Mouse (Mus musculus) common myeloid progenitor, adult 5-6 weeks (primary cell): ENCODE measurements around the gene Cinp. TPM values are rescaled to one million over a fixed set of nuclear protein-coding genes. Genes with fewer than 3 reads are reported as not detected.
"Not testable (repeated sequence)": the region's sequence is repeated elsewhere in the genome, so short reads cannot be mapped to it uniquely, and the experiment has no call there.

Source experiments
- ATAC-seq: replicated peaks from 2 replicates; pipeline ENCODE4 v1.8.0; 2016; ENCODE audit warnings: low read depth, mild to moderate bottlenecking, moderate TSS enrichment, inconsistent platforms; ENCODE audit not compliant: poor library complexity, severe bottlenecking
- total RNA-seq: library from RNA; stranded (forward); fragments of 200-1000, 187-1606 nt; gene quantifications from 2 replicates; pipeline ENCODE4 v1.2.3, GENCODE M21; 2017

Cinp gene
- total RNA-seq, 1 experiment from 2014 or later: 99.3 TPM

DNA sequence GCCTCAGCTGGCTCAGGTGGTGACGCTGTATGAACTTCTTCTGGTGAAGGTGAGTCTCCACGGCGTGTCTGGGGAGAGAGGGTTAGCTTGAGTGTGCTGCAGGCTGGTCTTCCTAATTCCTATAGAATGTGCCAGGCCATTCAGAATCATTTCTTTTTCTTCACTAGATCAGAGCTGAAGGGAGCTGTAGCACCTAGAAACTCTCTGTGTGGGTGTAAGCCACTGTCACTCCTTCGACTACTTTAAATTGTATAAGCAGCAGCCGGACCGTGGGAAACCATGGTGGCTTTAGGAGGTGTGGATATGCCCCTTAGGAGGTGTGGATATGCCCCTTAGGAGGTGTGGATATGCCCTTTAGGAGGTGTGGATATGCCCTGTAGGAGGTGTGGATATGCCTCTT lies 24.9 kb downstream of the Cinp start:
- ATAC-seq: no peak

DNA sequence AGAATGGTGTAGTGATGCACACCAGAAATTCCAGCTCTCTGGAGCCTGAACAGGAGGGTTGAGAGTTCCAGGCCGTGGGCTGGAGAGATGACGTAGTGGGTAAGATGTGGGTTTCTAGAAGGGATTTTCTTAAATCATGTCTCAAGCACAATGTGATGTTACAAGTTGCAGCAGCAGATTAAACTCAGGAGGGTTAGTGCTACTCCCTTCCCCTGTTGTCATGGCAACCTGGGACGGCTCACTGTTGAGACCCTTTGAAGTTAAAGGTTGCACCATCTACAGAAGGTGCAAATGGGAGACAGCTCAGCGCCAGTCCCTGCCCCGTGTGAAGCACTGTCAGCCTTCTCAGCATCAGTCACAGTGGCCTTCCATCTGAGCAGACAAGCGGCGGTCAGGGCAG lies 27.7 kb downstream of the Cinp start:
- no peak for ATAC-seq

DNA sequence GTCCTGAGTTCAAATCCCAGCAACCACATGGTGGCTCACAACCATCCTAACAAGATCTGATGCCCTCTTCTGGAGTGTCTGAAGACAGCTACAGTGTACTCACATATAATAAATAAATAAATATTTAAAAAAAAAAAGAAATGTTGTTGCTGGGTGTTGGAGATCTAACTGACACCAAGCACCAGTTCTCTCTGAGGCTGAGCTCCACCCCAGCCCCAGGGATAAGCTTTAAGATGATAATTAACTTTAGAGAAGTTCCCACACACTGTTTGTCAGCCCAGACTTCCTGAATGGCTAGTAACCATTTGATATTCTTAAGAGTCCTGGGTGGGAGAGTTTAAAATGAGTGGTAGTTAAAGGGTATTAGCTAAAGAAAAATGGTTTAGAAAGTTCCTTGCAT lies 28.7 kb downstream of the Cinp start:
- no peak for ATAC-seq

DNA sequence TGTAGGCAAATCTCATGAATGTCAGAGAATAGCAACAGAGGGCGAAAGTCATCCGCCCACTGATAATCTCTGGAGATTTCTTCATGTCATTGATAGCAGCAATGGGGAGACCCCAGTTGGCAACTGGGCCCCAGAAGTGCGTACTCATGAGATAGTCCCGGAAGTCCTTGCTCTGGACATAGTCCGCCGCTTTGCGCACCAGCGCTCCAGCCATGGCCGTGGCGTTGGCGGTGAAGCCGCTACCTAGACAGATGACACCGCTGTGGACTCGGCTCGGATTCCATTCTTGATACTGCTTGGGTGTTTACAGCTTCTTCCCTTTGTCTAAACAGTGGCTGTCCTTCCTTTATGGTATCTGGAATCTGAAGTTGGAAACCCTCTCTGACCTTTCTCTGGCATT lies 30.3 kb downstream of the Cinp start:
- ATAC-seq: not testable (repeated sequence)

DNA sequence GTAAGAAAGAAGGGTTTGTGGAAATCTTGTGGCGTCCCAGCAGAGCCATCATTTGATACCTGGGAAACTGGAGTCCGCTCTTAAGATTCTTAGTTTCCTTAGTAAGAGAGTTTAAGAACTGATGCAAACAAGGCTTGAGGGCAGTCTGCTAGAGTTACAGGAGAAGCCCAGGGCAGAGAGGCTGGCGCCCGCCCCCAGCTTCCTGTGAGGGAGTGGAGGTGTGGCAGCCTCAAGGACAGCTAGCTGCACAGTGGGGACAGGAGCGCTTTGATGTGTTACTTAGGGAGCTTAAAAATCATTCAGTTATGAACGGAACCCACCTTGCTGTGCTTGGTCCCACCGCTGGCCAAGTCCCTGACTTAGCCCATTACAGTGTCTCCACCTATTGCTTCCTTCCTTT lies 31.7 kb downstream of the Cinp start:
- ATAC-seq: peak; percentile 57

DNA sequence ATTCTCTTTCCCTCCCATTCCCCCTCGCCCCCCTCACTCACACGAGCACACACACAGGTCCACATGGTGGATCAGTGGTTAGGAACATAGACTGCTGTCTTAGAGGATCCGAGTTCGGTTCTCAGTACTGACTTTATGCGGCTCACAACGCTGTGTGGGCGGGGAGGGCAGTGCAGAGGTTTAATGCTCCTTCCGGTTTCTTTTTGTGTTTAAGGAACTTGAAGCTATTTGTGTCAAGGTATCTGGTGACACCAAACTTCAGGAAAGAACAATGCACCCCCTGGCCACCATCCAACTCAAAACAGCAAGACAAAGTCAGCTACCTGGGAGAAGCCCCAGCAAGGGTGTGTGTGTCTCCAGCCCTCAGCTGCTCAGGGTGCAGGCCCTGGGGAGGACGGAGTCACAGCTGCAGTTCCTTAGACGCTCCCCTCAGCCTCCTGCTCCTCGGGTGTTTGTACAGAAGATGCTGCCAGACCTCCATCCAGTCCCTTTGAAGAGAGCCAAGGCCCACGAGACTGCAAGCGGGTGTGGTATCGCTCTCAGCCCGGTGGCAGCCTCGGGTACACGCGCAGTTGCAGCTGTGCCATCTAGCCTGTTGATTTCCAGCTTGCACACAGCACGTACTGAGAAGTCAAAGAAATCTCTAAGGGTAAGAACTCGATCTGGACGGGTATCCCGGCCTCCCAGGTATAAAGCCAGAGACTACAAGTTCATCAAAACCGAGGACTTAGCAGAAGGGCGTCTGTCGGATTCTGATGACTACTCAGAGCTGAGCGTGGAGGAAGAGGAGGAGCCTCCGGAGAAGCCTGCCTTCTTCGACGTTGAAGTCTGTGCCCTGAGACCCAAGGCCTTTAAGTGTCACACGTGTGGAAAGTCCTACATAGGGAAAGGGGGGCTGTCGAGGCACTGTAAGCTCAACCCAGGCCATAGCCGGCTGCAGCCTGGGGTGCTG lies 33.9 kb downstream of the Cinp start:
- no peak for ATAC-seq

DNA sequence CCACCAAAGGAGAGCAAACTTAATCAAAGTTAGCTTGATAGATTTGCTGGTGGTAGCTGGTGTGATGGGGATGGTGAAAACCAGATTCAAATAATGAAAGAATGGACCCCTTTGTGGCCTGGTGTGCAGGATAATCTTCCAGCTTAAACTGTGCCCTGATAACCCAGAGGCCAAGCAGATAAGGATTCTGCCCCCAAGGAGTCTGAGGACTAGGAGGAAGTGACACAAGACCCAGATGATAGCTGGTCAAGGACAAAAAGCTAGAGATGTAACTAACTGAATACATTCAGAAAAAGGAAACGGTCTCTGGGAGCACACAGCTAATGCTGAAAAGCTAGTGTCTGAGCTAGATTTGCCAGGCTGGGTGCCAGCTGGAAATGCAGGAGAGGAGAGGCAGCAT lies 37.0 kb downstream of the Cinp start:
- 0 out of 2 replicates have a peak, but pooled peaks have one; percentile 13 for ATAC-seq

DNA sequence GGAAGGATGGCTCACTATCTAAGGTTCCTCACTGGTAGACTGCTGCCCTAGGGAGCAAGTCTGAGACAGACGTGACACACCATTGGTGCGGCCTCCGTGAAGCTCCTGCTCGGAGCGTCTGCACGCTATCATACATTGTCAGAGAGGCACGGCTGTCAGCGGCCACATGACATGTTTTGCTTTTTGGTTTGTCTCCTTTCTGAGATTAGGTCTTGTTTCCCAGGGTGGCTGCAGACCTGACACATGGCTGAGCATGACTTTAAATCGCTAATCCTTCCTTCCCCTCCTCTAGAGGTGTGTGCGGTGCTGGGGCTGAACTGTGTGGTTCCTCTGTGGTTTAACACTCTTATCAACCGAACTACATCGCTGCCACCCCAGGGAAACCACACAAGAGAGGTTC lies 37.5 kb downstream of the Cinp start:
- peak; percentile 52 for ATAC-seq

DNA sequence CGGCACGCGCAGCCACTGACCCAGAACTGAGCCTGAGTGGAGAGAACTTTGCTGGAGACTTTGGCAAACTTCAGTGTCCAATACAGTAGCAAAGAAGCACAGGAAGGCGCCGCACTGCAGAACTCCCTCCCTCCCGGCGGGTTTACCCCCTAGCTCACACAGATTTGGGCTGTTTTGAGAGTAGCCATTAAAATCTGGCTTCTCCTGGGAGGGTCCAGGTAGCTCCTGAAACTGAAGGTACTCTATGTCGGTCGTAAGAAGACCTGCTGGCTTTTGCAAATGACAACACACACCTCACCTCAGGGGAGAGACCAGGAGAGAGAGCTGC lies 38.1 kb downstream of the Cinp start:
- no peak for ATAC-seq

DNA sequence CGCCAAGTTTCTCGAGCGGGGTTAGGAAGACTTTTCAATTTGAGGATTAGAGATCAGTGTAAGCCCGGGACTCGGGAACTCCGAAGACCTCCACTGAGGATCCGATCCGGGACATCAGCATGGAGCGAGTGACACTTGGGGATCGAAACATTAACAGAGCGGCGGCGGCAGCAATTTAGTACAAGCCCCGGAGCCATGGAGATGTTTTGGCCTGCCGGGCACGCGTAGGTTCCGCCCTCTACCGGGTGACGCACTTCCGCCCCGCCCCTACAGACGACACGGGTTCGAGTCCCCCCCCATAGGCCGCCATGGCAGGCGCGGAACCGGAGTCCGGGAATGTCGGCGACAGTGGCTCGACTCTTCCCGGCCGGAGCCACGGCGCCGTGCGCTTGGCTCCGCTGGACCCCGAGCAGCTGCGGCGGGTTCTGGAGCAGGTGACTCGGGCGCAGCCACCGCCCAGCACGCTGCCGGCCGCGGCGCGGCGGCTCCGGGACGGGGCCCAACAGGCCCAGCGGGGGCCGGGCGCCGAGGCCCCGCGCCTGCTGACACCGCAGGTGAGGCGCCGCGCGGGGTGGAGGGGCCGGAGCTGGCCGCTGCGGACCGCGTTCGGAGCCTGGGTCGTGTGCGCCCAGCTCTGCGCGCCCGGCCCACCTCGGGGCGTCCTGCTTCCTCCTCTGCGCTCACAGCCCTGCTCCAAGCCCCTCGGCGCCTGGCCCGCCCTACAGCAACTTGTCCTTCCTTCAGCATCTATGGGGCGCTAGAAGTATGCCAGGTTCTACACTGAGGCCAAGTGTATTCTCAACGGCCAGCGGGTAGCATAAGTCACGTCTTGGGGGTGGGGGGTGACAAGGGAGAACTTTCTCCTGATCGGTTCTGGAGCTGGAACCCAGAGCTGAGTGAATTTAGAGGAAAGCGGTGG lies 38.7 kb downstream of the Cinp start, which contains the start of gene Zfp839:
Gene Zfp839 (plus strand): TSS at position 244 of the 919 bp plus-strand sequence.
- peak; percentile 48 for ATAC-seq

DNA sequence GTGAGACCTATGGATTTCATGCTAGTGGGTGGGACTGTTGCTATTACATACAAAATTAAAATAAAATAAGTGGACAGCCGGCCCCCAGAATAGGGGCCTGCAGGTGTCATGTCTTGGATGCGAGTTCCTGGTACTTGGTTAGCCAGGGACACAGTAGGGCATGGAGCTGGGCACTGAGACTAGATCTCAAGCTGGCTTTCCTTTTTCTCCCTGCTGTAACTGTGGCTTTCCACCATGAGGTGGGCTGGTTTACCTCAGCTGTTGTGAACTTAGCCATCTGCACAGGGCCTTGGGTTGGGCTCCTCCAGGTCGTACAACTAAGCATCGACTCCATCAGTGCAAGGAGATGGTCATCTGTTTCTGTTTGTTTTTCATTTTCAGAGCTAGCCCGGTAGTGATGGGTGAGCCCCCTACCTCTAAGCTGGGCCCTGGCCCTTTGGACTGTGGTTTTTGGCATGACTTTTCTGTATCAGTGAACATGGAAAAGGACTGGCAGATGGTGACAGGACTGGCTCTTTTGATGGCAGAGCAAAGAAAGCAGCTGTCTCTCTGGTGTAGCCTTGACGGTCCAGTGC lies 42.7 kb downstream of the Cinp start:
- no peak for ATAC-seq

DNA sequence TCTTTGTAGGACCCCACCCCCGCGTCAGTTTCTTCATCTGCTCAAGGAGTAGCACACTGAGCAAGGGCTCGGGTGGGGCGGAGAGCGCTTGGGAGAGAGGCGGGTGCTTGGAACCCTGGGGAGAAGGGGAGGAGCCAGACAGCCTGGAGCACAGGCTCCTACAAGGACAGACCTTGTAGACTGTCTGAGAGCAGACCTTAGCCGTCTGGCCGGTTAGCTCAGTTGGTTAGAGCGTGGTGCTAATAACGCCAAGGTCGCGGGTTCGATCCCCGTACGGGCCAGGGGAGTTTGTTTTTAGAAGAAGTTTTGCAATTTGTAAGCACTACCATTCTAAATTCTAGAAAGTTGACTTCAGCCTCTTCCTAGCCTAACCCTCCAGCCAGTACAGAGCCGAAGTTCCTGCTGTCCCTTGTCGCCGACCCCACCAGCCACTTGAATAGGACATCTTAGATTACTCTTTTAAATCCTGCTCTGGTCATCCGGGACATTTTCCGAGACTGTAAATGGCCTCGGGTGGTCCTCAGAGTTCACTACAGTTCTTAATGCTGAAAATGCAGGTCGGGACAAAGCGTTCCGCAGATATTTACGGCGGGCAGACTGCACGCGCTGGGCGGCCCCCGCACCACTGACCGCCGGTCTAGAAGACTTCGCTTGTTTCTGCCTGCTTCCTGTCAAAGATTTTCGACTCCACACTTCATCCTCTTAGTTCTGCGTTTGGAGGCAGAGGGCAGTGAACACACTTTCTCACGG lies 43.6 kb downstream of the Cinp start:
- ATAC-seq: peak; percentile 74

DNA sequence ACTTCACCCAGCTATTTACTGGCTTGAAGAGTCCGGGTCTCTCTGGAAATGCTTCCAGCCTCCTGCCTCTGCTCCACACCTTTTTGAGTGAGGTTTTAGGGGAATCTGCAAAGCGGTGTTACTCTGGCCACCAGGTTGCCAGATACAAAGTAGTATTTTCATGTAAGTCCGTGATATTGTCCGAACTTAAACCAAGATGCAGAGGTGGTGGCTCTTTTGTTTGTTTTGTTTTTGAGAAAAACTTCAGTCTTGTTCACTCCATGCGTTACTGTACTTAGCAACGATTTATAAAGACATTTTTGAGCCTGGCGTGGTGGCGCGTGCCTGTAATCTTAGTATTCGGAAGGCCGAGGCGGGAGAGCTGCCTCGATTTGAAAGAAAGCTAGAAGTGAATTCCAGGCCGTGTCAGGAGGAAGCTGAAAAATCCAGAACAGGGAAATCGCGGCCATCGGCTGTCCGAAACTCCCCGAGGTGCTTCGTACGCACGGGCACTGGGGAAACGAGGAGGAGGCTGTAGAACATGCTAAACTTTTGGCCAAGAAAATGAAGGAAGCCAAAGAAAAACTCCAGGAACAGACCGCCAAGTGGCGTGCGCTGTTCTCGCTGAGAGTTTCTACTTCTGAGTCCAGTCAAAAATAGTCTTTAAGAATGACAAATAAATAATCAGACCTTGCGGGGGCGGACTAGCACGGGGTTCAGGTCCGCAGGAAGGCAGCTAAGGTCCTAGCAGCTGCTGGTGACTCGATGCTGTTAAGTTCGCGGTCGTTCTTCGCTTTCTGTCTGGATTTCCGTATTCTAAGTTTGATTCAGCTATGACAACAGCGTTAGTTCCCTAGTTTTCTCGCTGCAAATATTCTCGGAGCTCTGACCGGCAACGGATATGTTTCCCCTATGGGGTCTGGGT lies 44.5 kb downstream of the Cinp start:
- ATAC-seq: peak; percentile 33

DNA sequence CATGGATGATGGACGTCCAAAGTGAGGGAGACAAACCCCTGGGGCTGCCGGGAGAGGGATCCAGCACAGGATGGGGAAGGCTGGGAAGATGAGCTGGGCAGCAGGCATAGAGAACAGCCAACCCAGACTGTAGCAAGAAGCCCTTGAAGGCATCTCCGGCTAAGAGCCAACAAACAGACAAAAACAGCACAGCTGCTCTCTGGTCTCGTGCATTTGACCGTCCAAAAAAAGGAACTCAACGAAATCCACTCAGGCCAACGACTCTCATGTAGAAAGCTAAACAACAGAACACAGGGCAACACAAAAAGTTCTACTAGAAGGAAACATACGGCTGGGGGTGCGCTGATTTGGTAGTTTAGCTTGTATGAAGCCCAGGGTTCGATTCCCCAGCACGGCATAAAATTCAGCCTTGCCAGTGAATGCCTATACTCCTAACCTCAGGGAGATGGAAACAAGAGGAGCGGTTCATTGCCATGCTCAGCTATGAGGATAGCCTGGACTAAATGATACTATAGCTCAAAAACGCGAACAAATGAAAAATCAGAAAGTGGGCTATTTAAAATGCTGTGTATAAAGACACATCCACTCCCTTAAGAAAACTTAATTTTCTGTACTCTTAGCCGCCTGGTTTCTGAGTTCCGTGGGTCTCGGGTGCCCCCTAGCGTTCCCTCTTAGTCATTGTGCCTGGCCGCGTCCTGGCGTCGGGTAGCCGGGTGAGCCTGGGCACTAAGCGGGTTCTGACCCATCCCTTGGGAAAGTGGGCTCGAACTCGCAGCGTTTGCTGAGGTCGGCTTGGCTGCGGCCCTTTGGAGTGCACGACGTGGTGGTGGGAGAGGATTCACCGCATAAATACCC lies 45.5 kb downstream of the Cinp start:
- ATAC-seq: peak; percentile 54

DNA sequence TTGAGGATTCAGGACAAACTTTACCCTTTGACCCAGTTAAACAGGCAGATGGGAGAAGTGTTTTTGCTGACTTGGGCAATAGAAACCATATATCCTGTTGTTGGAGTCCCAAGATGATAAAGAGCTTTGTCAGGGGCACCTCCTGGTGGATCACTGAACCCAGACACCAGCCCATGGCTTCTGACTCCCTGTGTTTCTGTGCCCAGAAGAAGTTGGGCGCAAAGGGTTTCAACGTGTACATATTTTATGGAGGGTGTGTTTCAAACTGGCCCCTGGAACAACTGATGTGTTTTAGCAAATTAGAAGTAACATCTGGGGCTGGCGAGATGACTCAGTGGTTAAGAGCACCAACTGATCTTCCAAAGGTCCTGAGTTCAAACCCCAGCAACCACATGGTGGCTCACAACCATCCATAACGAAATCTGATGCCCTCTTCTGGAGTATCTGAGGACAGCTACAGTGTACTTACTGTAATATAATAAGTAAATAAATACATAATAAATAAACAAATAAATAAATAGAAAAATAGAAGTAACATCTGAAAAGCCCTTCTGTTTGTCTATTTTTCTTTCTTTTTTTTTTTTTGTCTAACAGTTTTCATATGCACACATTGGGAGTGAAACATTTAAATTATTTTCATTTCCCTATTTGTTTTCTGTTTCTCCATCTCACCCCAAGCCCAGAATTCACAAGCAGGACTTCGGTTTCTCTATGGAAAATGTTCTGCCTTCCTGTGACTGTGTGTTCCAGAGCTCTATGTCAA lies 47.0 kb downstream of the Cinp start:
- ATAC-seq: no peak

DNA sequence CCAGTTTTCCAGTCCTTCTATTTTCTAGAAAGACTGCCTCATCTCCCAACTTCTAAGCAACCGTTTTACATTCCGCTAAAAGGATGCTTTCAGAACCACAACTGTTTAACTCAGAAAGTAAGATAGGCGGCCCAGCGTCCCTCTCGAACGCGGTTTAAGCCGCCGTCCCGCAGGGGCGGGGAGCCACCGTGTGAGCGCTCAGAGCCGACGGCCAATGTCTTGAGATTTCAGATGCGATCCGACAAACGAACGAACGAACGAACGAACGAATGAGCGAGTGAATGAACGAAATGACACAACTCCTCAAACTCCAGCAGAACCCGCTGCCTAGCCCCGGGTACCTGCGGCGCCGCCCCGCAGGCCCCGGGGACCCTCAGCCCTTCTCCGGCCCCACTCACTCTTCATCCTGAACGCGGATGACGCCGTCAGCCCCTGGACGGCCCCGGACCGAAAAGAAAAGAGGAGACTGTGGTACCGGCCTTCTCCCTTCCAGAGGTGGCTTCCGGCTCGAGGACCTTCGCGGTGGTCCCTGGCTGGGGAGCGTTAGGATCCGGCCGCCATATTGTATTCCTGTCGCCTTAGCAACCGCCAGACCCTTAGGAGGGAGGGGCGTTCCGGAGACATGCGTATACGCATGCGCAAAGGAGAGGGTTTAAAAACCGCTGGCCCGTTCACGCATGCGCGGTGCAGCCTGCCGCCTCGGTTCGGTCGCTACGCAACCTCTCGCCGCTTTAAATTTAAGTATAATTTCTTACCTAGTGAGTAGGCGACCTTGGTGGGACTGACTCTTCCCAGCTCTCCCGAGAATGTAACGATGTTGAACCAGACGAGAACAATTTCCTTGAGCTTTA lies 48.4 kb downstream of the Cinp start, which contains the start of gene Mok:
Gene Mok (minus strand): TSS at position 592 of the 851 bp plus-strand sequence.
- peak; percentile 43 for ATAC-seq
